Mouse (Mus musculus): ENCODE results near the gene A930004D18Rik. TPM values are rescaled to one million over a fixed set of nuclear protein-coding genes. Genes with fewer than 3 reads are reported as not detected.

The A930004D18Rik gene
- polyA plus RNA-seq, 1 experiment from 2014 or later, result 11.5 TPM

DNA sequence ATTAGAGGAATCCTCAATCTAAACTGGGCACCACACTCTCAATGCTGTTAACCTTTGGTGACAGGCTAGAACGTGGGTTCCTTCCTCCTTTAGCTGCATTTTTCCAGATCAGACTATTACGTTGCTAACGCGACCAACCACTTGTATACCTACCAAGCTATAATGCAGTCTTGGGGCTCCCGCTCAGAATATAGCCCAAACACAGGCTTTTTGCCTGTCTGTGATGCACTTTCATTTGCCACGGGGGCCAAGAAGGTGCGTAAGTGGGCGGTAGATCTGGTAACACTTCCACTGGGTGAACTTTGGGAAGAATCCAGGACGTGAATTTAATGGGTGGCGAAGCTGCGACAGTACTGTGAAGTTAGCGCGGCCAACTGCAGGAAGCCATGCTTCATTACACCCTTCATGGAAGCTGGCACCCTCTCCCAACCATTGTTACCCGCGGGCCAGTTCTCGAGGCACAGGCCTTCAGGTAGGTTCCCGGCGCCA is 26.3 kb upstream of the A930004D18Rik start:
- Histone ChIP-seq H3K27me3 (replicated peaks; ENCODE audit: control insufficient read depth, insufficient read depth, low read length) (no peaks in the 10 kb centered on the region), H3K4me2 (ENCODE audit: low read length) (peak overlapping the region; percentile 74), H3K4me1 (replicated peaks; ENCODE audit: control insufficient read depth, insufficient read depth, low read length) (peaks cover 14% of the 10 kb centered on the region), H3K27ac (ENCODE audit: low read depth) (peak overlapping the region; percentile 99), H3K9me3 (ENCODE audit: control insufficient read depth, low read length) (no peaks in the 10 kb centered on the region), H3K9ac (ENCODE audit: low read length) (peak overlapping the region; percentile 89), H3K36me3 (ENCODE audit: control insufficient read depth, insufficient read depth, low read length) (peaks cover 10% of the 10 kb centered on the region), H3K4me3 (ENCODE audit: low read depth, low read length) (peak overlapping the region; percentile 69)
- DNase-seq (ENCODE audit: low spot score) (peak; percentile 89), ATAC-seq (replicated peaks; ENCODE audit: low FRiP score, low TSS enrichment, low read depth) (peak; percentile 52)
- WGBS, result under 1% methylated on average over 18 of the region's 18 CpGs

DNA sequence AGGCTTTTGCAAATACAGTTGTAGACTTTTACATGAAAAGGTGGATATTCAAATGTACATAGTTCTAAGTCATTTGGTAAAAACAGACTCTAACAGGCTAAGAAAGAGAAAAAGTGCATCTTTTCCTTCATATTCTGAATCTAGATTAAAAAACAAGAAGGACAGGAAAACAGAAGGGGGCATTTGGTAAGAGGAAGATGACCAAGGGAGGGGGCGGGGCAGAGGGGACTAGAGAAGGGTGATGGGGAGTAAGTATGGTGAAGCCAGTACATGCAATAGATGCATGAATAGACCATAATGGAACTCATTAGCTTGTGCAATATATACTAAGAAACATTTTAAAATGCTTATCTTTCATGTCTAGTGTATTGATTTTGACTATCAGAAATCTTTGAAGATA is 22.9 kb upstream of the A930004D18Rik start:
- WGBS, result 93% methylated on average over 1 of the region's 1 CpGs
- Histone ChIP-seq H3K27ac (ENCODE audit: low read depth) (no peak overlapping the region), H3K4me1 (replicated peaks; ENCODE audit: control insufficient read depth, insufficient read depth, low read length) (peaks cover 9% of the 10 kb centered on the region), H3K36me3 (ENCODE audit: control insufficient read depth, insufficient read depth, low read length) (no peaks in the 10 kb centered on the region), H3K9me3 (ENCODE audit: control insufficient read depth, low read length) (no peaks in the 10 kb centered on the region), H3K4me3 (ENCODE audit: low read depth, low read length) (no peak overlapping the region), H3K27me3 (replicated peaks; ENCODE audit: control insufficient read depth, insufficient read depth, low read length) (no peaks in the 10 kb centered on the region), H3K9ac (ENCODE audit: low read length) (no peak overlapping the region), H3K4me2 (ENCODE audit: low read length) (no peak overlapping the region)
- ATAC-seq (replicated peaks; ENCODE audit: low FRiP score, low TSS enrichment, low read depth), result no peak
- DNase-seq (ENCODE audit: low spot score), result no peak

GRCm38 (mm10) chr2:18059891-18060290 is 22.4 kb upstream of the A930004D18Rik start:
- no peak overlapping the region for H3K9ac ChIP-seq (ENCODE audit: low read length)
- no peaks in the 10 kb centered on the region for H3K27me3 ChIP-seq (replicated peaks; ENCODE audit: control insufficient read depth, insufficient read depth, low read length)
- no peak overlapping the region for H3K27ac ChIP-seq (ENCODE audit: low read depth)
- no peak overlapping the region for H3K4me2 ChIP-seq (ENCODE audit: low read length)
- peaks cover 14% of the 10 kb centered on the region for H3K4me1 ChIP-seq (replicated peaks; ENCODE audit: control insufficient read depth, insufficient read depth, low read length)
- H3K36me3 ChIP-seq (ENCODE audit: control insufficient read depth, insufficient read depth, low read length), result no peaks in the 10 kb centered on the region
- ATAC-seq (replicated peaks; ENCODE audit: low FRiP score, low TSS enrichment, low read depth), result no peak
- 95% methylated on average over 1 of the region's 1 CpGs for WGBS
- H3K9me3 ChIP-seq (ENCODE audit: control insufficient read depth, low read length), result no peaks in the 10 kb centered on the region
- H3K4me3 ChIP-seq (ENCODE audit: low read depth, low read length), result no peak overlapping the region
- DNase-seq (ENCODE audit: low spot score), result no peak

GRCm38 (mm10) chr2:18059063-18059462 is 21.5 kb upstream of the A930004D18Rik start:
- Histone ChIP-seq H3K27me3 (replicated peaks; ENCODE audit: control insufficient read depth, insufficient read depth, low read length) (no peaks in the 10 kb centered on the region), H3K36me3 (ENCODE audit: control insufficient read depth, insufficient read depth, low read length) (no peaks in the 10 kb centered on the region), H3K27ac (ENCODE audit: low read depth) (no peak overlapping the region), H3K4me1 (replicated peaks; ENCODE audit: control insufficient read depth, insufficient read depth, low read length) (peaks cover 21% of the 10 kb centered on the region), H3K9ac (ENCODE audit: low read length) (no peak overlapping the region), H3K9me3 (ENCODE audit: control insufficient read depth, low read length) (no peaks in the 10 kb centered on the region), H3K4me3 (ENCODE audit: low read depth, low read length) (no peak overlapping the region), H3K4me2 (ENCODE audit: low read length) (peak overlapping the region; percentile 94; the same call in 1 of the 2 replicates)
- WGBS, result 46% methylated on average over 2 of the region's 2 CpGs
- DNase-seq (ENCODE audit: low spot score) (no peak), ATAC-seq (replicated peaks; ENCODE audit: low FRiP score, low TSS enrichment, low read depth) (no peak)

DNA sequence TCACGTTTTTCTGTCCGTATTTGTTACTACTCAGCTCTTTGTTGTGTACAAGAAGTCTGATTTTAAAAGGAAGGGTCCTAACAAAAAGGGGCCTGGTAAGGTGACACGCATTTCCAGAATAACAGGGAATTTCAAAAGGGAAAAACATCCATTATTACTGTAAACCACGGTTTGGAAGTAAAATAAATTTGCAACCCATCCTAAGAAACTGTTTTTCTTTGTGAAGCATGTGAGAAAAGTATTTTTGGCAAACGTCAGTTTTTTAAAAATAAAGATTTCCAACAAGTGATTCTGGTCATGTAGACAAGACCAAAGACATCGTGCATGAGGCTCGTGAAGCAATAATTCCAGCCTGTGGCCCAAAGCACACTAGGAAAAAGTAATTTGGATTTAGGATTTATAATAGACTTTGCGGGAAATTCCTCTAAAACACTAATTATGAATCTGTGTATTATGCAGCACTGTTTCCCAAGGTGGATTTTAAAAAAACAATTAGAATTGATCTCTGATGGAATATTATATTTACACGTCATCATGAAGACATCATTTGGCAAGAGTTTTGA is 20.7 kb upstream of the A930004D18Rik start:
- Histone ChIP-seq H3K27ac (ENCODE audit: low read depth) (peak overlapping the region; percentile 100), H3K36me3 (ENCODE audit: control insufficient read depth, insufficient read depth, low read length) (no peaks in the 10 kb centered on the region), H3K4me3 (ENCODE audit: low read depth, low read length) (peak overlapping the region; percentile 56), H3K4me2 (ENCODE audit: low read length) (peak overlapping the region; percentile 94), H3K9me3 (ENCODE audit: control insufficient read depth, low read length) (no peaks in the 10 kb centered on the region), H3K9ac (ENCODE audit: low read length) (peak overlapping the region; percentile 98), H3K4me1 (replicated peaks; ENCODE audit: control insufficient read depth, insufficient read depth, low read length) (peaks cover 27% of the 10 kb centered on the region), H3K27me3 (replicated peaks; ENCODE audit: control insufficient read depth, insufficient read depth, low read length) (no peaks in the 10 kb centered on the region)
- WGBS, result 21% methylated on average over 9 of the region's 9 CpGs
- DNase-seq (ENCODE audit: low spot score) (no peak), ATAC-seq (replicated peaks; ENCODE audit: low FRiP score, low TSS enrichment, low read depth) (no peak)

DNA sequence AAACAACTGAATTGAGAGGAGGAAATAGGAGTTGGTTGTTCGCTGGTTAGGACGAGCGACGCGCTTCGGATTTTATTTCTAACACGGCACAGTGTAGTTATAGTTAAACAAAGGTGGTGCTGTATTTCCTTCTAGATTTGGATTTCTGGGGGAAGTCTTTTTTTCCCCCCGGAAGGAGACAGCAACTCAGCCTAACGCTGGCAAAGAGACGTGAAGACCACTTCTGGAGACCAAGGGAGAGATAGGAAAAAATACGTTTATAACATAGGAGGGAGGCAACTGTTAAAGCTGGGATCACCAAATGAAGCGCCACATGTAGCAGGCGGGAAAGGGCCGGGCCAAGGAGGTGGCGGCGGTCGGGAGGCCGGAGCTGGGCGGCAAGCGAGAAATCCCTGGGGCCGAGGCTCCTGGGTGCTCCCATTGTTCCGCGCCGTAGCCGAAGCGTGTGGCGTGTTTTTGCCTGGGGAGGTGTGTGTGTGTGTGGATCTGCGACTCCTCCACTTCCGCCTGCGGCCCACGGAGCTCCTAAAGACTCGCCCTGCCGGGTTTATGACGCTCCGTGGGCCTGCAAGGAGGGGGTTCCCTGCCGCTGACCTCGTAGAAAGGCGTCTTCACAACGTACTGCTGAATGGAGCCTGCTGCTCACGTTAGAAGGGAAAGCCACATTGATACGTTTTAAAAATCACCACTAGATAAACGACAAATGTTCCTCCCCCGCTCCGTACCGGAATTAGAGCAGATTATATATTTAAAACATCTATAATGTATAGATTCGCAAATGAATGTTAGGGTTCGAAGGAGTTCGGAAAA is 20.0 kb upstream of the A930004D18Rik start:
- Histone ChIP-seq H3K36me3 (ENCODE audit: control insufficient read depth, insufficient read depth, low read length) (no peaks in the 10 kb centered on the region), H3K4me1 (replicated peaks; ENCODE audit: control insufficient read depth, insufficient read depth, low read length) (peaks cover 27% of the 10 kb centered on the region), H3K9me3 (ENCODE audit: control insufficient read depth, low read length) (no peaks in the 10 kb centered on the region), H3K9ac (ENCODE audit: low read length) (peak overlapping the region; percentile 98), H3K4me3 (ENCODE audit: low read depth, low read length) (peak overlapping the region; percentile 56), H3K27ac (ENCODE audit: low read depth) (peak overlapping the region; percentile 100), H3K4me2 (ENCODE audit: low read length) (peak overlapping the region; percentile 94), H3K27me3 (replicated peaks; ENCODE audit: control insufficient read depth, insufficient read depth, low read length) (no peaks in the 10 kb centered on the region)
- WGBS, result under 1% methylated on average over 48 of the region's 48 CpGs
- ATAC-seq (replicated peaks; ENCODE audit: low FRiP score, low TSS enrichment, low read depth) (no peak), DNase-seq (ENCODE audit: low spot score) (peak; percentile 86)

GRCm38 (mm10) chr2:18056786-18057255 is 19.3 kb upstream of the A930004D18Rik start:
- ATAC-seq (replicated peaks; ENCODE audit: low FRiP score, low TSS enrichment, low read depth), result peak; percentile 99
- H3K27me3 ChIP-seq (replicated peaks; ENCODE audit: control insufficient read depth, insufficient read depth, low read length), result no peaks in the 10 kb centered on the region
- H3K4me1 ChIP-seq (replicated peaks; ENCODE audit: control insufficient read depth, insufficient read depth, low read length), result peaks cover 27% of the 10 kb centered on the region
- H3K27ac ChIP-seq (ENCODE audit: low read depth), result peak overlapping the region; percentile 100
- H3K9ac ChIP-seq (ENCODE audit: low read length), result peak overlapping the region; percentile 98
- H3K36me3 ChIP-seq (ENCODE audit: control insufficient read depth, insufficient read depth, low read length), result no peaks in the 10 kb centered on the region
- WGBS, result 1% methylated on average over 29 of the region's 50 CpGs
- DNase-seq (ENCODE audit: low spot score), result peak; percentile 94
- H3K4me3 ChIP-seq (ENCODE audit: low read depth, low read length), result peak overlapping the region; percentile 56
- H3K4me2 ChIP-seq (ENCODE audit: low read length), result peak overlapping the region; percentile 94
- H3K9me3 ChIP-seq (ENCODE audit: control insufficient read depth, low read length), result no peaks in the 10 kb centered on the region

GRCm38 (mm10) chr2:18055929-18056785 is 18.6 kb upstream of the A930004D18Rik start:
- H3K36me3 ChIP-seq (ENCODE audit: control insufficient read depth, insufficient read depth, low read length), result no peaks in the 10 kb centered on the region
- H3K9me3 ChIP-seq (ENCODE audit: control insufficient read depth, low read length), result no peaks in the 10 kb centered on the region
- no peaks in the 10 kb centered on the region for H3K27me3 ChIP-seq (replicated peaks; ENCODE audit: control insufficient read depth, insufficient read depth, low read length)
- peak overlapping the region; percentile 98 for H3K9ac ChIP-seq (ENCODE audit: low read length)
- ATAC-seq (replicated peaks; ENCODE audit: low FRiP score, low TSS enrichment, low read depth), result peak; percentile 93
- H3K4me2 ChIP-seq (ENCODE audit: low read length), result peak overlapping the region; percentile 94
- H3K27ac ChIP-seq (ENCODE audit: low read depth), result peak overlapping the region; percentile 100
- WGBS, result under 1% methylated on average over 48 of the region's 66 CpGs
- DNase-seq (ENCODE audit: low spot score), result peak; percentile 96
- peak overlapping the region; percentile 56 for H3K4me3 ChIP-seq (ENCODE audit: low read depth, low read length)
- peaks cover 32% of the 10 kb centered on the region for H3K4me1 ChIP-seq (replicated peaks; ENCODE audit: control insufficient read depth, insufficient read depth, low read length)
